Mouse (Mus musculus): ENCODE data around the gene Gm45062. TPM values are rescaled to one million over a fixed set of nuclear protein-coding genes. Genes with fewer than 3 reads are reported as not detected.
"Not testable (repeated sequence)": the region's sequence is repeated elsewhere in the genome, so short reads cannot be mapped to it uniquely, and the experiment has no call there.

Gm45062 gene
- total RNA-seq, 2 experiments from 2014 or later: 4.8 to 8.7 TPM

- no peak for DNase-seq (ENCODE audit: low spot score in 2 of 2)
These were observed 247.4 kb downstream of the Gm45062 start for GRCm38 (mm10) chr6:8506631-8507030.

DNA sequence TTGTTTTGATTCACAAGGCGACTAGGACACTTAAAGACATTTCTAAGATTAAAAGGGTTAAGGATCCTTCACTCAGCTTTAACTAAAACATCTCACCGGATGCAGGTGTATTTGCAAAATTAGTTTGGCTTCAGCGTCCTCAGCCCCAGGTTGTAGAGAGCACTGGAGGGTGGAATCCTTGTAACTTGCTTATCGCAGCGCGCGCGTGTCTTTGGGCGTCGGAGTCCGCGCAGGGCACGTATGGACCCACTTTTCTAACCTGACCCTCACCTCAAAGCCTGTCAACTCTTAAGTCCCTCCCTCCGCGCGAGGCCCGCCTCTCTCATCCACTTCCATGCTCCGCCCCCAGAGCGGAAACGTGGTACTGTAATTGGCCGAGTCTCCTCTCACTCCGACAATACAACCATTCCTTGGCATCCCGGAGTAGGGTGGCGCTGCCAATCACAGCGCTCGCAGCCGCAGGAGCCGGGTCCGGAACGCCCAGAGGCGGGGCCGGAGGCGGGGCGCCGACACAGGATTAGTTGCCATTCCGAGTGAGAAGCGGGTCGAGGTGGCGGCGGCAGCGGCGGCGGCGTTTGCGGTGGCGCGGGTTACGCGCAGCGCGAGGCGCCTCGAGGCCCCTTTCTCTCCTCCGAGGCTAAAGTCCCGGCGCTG is 249.8 kb downstream of the Gm45062 start:
- DNase-seq (ENCODE audit: low spot score in 2 of 2): peak; percentile 97 to 99

- peak; percentile 69 to 81 for DNase-seq (ENCODE audit: low spot score in 2 of 2)
These were observed 250.3 kb downstream of the Gm45062 start, which contains the start of gene Glcci1 for GRCm38 (mm10) chr6:8509551-8509950. Glcci1 (plus strand) TSS chr6:8509600.

- peak; percentile 16 to 46 for DNase-seq (ENCODE audit: low spot score in 2 of 2)
These were observed 251.0 kb downstream of the Gm45062 start for GRCm38 (mm10) chr6:8509961-8510863.

GRCm38 (mm10) chr6:8510864-8511428 is 251.7 kb downstream of the Gm45062 start:
- DNase-seq (ENCODE audit: low spot score in 2 of 2): no peak

- DNase-seq (ENCODE audit: low spot score in 2 of 2): no peak
These were observed 252.2 kb downstream of the Gm45062 start for GRCm38 (mm10) chr6:8511447-8511846.

GRCm38 (mm10) chr6:8512416-8512815 is 253.2 kb downstream of the Gm45062 start:
- DNase-seq (ENCODE audit: low spot score in 2 of 2): no peak

DNA sequence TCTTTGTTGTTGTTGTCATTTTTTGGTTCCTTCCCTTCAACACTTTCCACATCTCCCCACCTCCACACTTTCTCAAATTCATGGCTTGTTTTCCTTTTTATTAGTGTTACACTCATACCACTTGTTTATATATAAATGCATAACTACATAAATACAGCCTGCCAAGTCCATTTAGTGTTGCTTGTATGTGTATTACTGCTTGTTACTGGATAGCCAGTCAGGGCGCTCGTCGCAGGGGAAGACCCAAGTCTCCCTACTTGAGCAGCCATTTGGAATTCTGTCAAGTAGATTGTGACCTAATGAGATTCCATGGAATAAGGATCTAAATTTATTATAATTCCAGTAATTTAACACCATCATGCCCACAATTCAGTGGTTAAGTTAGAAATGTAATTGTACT is 260.4 kb downstream of the Gm45062 start:
- no peak for DNase-seq (ENCODE audit: low spot score in 2 of 2)

GRCm38 (mm10) chr6:8521231-8521630 is 262.0 kb downstream of the Gm45062 start:
- DNase-seq (ENCODE audit: low spot score in 2 of 2): no peak

- DNase-seq (ENCODE audit: low spot score in 2 of 2): no peak
These were observed 265.5 kb downstream of the Gm45062 start for GRCm38 (mm10) chr6:8524717-8525116.

DNA sequence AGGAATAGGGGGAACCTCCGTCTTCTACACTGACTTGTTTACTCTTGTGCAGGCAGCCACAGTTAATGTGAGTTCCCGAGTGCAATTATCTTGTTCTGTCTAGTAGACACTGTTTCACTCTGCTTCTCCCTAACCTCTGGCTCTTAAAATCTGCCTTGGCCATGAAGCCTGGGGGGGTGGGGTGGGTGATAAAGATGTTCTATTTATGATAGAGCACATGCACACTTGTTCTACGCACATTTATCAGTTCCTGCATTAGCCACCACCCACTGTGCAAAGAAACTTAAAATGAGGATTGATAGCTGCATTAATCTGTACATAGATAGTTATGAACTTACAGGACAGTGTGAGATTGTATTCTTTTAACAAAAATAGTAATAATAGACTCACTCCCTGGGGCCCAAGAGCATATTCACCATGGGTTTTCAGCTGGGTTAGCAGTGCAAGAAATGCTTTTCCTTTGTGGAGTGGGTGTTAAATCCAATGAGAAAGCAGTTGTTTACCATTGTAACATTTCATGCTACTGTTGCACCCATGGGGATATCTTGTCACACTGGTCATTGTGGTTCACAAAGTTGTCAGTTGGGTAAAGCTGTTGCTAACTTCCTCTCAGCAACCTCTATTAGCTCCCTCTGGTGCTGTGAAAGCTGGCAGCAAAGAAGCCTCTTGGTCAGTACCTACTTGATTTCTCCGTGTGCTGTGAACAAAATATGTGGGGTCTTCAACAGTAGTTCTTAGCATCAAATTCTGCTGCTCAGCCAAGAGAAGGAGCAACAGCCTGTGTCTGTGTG is 272.0 kb downstream of the Gm45062 start:
- DNase-seq (ENCODE audit: low spot score in 2 of 2): no peak

DNA sequence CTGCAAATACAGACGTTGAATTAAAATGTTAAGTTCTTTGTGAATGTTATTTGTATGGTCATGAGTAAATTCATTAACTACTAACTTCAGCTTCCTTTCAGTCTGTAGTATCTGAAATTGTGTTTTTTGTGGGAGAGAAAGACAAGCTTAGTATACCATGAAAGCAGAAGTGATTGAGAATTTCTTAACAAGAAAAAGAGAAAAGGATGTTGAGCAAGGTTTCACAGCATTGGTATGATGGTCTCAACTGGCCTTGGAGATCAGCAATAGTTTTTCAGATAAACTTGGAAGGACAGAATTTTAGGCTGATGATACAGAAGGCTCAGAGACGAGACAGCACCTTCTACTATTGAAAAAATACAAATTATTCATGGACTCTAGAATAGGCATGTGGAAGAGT is 277.7 kb downstream of the Gm45062 start:
- DNase-seq (ENCODE audit: low spot score in 2 of 2): no peak

GRCm38 (mm10) chr6:8541531-8541930 is 282.3 kb downstream of the Gm45062 start:
- DNase-seq (ENCODE audit: low spot score in 2 of 2): not testable (repeated sequence)

DNA sequence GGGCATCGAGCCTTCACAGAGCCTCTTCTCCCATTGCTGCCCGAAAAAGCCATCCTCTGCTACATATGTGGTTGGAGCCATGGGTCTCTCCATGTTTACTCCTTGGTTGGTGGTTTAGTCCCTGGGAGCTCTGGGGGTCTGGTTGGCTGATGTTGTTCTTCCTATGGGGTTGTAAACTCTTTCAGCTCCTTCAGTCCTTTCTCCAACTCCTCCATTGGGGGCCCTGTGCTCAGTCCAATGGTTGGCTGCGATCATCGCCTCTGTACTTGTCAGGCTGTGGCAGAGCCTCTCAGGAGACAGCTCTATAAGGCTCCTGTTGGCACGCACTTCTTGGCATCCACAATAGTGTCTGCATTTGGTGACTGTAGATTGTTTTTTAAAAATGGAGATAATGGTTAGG is 285.6 kb downstream of the Gm45062 start:
- DNase-seq (ENCODE audit: low spot score in 2 of 2): no peak

- DNase-seq (ENCODE audit: low spot score in 2 of 2): no peak
These were observed 286.5 kb downstream of the Gm45062 start for GRCm38 (mm10) chr6:8545780-8546179.

GRCm38 (mm10) chr6:8551155-8551554 is 291.9 kb downstream of the Gm45062 start:
- no peak for DNase-seq (ENCODE audit: low spot score in 2 of 2)

DNA sequence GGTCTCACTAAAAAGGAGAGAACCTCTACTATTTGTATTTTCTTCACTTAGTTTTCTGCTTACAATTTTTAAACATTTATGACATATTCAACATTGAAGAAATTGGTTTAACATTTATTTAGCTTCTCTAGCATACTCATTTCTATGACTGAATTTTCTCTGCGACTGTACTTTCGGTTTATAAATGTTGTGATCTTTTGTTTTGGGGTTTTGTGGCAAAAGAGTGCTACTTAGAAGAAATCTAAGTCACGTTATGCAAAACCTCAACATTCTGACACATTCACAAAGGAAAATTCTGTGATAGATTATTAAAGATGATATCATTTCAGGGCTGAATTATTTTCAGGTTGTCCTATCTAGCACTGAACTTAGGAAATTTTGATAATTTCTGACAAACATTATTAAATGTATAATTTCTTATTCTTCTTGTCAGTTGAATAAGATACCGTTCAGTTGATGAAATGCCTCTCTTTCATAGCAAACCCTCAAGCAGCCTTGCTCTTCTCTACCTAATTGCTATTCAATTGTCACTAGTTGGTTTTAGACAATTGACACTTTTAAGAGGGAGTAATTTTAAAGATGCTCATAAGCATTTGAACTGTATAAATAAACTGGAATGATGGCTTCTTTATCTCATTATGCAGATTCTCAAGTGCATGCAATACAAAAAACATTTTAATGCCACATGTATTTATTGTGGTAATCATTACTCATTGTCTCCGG is 297.8 kb downstream of the Gm45062 start:
- no peak for DNase-seq (ENCODE audit: low spot score in 2 of 2)

DNA sequence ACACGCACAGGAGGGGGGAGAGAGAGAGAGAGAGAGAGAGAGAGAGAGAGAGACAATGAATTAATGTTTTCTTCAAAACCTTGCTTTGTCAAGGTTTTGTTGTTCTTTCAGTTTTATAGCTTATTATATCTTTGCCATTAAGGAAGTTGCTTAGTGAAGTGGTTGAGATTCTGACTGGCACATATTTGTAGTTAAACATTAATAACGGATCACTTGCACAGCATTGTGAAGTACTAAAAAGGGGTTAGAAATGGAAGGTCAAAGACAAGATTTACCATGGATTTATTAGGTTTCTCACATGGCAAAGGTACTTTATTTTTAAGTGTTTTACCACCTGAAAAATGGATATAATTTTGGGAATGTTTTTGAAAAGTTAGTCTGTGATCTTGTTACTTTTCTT is 301.4 kb downstream of the Gm45062 start:
- no peak for DNase-seq (ENCODE audit: low spot score in 2 of 2)

DNA sequence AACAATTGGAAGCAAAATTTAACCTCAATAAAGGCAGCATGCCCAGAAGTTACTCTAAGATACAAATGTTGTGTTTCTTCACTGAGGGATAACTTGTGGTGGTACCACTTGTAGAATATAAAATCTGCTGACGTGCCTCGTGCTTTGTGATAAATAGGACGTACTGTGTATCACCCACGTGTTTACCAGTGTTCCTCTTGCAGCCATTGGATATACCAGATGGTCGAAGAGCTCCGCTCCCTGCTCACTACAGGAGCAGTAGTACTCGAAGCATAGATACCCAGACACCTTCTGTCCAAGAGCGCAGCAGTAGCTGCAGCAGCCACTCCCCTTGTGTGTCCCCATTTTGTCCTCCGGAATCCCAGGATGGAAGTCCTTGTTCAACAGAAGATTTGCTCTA is 323.1 kb downstream of the Gm45062 start:
- no peak for DNase-seq (ENCODE audit: low spot score in 2 of 2)

DNA sequence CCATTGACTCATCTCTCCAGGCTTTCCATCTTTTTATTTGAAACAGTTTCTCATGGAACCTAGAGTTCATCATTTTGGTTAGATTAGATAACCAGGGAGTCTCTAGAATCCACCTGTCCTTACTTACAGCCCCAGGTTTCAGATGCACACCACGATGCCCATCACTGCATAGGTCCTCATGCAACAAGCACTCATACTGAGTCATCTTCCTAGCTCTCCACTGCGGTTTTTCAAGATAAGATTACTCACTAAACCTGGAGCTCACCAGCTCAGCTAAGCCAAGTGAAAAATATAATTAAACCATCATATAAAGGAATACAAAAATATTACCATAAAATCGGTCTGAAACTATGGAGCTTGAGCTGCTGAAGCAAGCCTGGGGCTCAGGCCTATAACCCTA is 324.6 kb downstream of the Gm45062 start:
- no peak for DNase-seq (ENCODE audit: low spot score in 2 of 2)

GRCm38 (mm10) chr6:8591665-8592064 is 332.4 kb downstream of the Gm45062 start:
- no peak for DNase-seq (ENCODE audit: low spot score in 2 of 2)
